Mouse (Mus musculus) midbrain, embryonic 16.5 days (tissue): ENCODE data around the gene Psme1. TPM values are rescaled to one million over a fixed set of nuclear protein-coding genes. Genes with fewer than 3 reads are reported as not detected.
A peak's percentile ranks its signal among the peaks of the same experiment; 100 is the strongest.

ENCODE experiments used
- ATAC-seq: fragments of 200-750 bp; cut with Nextera tagmentation; 2 replicates; pipeline ENCODE4 v1.8.0; 2017; ENCODE audit warnings: moderate TSS enrichment
- H3K27ac ChIP-seq: fragments of 300-500 bp; sonication (generic); 2 replicates; pipeline ENCODE4 v1.5.1; 2014; ENCODE audit warnings: mild to moderate bottlenecking, low read length, mixed read lengths
- H3K27me3 ChIP-seq: fragments of 300-500 bp; sonication (generic); 2 replicates; pipeline ENCODE4 v1.6.1; 2014; ENCODE audit warnings: low read depth, low read length, mixed read lengths; ENCODE audit not compliant: control insufficient read depth, insufficient read depth
- H3K36me3 ChIP-seq: fragments of 300-500 bp; sonication (generic); 2 replicates; pipeline ENCODE4 v1.6.1; 2014; ENCODE audit warnings: mild to moderate bottlenecking, low read length, moderate library complexity, mixed read lengths; ENCODE audit not compliant: control insufficient read depth, insufficient read depth
- H3K4me1 ChIP-seq: fragments of 300-500 bp; sonication (generic); 2 replicates; pipeline ENCODE4 v1.6.1; 2014; ENCODE audit warnings: mild to moderate bottlenecking, low read length, mixed read lengths; ENCODE audit not compliant: control insufficient read depth, insufficient read depth
- H3K4me2 ChIP-seq: fragments of 300-500 bp; sonication (generic); 2 replicates; pipeline ENCODE4 v1.6.1; 2014; ENCODE audit warnings: mild to moderate bottlenecking, low read length, mixed read lengths
- H3K4me3 ChIP-seq: fragments of 300-500 bp; sonication (generic); 2 replicates; pipeline ENCODE4 v1.5.1; 2014; ENCODE audit warnings: low read depth, mild to moderate bottlenecking, low read length, moderate library complexity, mixed read lengths
- H3K9ac ChIP-seq: fragments of 300-500 bp; sonication (generic); 2 replicates; pipeline ENCODE4 v1.6.1; 2014; ENCODE audit warnings: low read depth, low read length, mixed read lengths
- H3K9me3 ChIP-seq: fragments of 300-500 bp; sonication (generic); replicated peaks from 2 replicates; pipeline ENCODE4 v1.6.1; 2014; ENCODE audit warnings: mild to moderate bottlenecking, low read length, mixed read lengths; ENCODE audit not compliant: control insufficient read depth, poor library complexity, severe bottlenecking
- WGBS: fragments of 180-500 bp; shearing (Covaris S2); extraction: QIAGEN DNeasy Blood & Tissue Kit; methylation state at CpG from one replicate; pipeline ENCODE4 v1.1.7; 2014; 5-methylcytosine and 5-hydroxymethylcytosine counted together
- polyA plus RNA-seq: library from polyadenylated mRNA; unstranded; fragments of >200 nt; fragmentation: Nextera tagmentation; extraction: Ambion mirVana; gene quantifications from 2 replicates; pipeline ENCODE4 v1.2.1, GENCODE M21; 2015

Gene Psme1
- polyA plus RNA-seq, 1 experiment from 2014 or later, result 262 TPM

GRCm38 (mm10) chr14:55589771-55590448 lies 12.0 kb downstream of the Psme1 start:
- no peak for ATAC-seq
- Histone ChIP-seq H3K4me3 (peak overlapping the region; percentile 91), H3K9ac (peak overlapping the region; percentile 86), H3K27me3 (no peaks in the 10 kb centered on the region), H3K4me2 (peak overlapping the region; percentile 95), H3K9me3 (no peaks in the 10 kb centered on the region), H3K36me3 (peaks cover 6% of the 10 kb centered on the region; the same call in 1 of the 2 replicates), H3K27ac (peak overlapping the region; percentile 91), H3K4me1 (peaks cover 29% of the 10 kb centered on the region)
- WGBS, result 91% methylated on average over 11 of the region's 11 CpGs

GRCm38 (mm10) chr14:55590748-55591330 lies 12.9 kb downstream of the Psme1 start, which contains the start of gene Psme2:
Gene Psme2, minus strand, starts transcription at chr14:55591113.
- peak; percentile 95 for ATAC-seq
- H3K9ac ChIP-seq, result peak within 1 kb of the TSS; percentile 86
- H3K4me3 ChIP-seq, result peak within 1 kb of the TSS; percentile 91
- H3K27me3 ChIP-seq, result no peaks in the 10 kb centered on the region
- WGBS, result 0% methylated on average over 22 of the region's 22 CpGs
- H3K9me3 ChIP-seq, result no peaks in the 10 kb centered on the region
- peak within 1 kb of the TSS; percentile 91 for H3K27ac ChIP-seq
- H3K36me3 ChIP-seq, result peaks cover 13% of the 10 kb centered on the region
- peak within 1 kb of the TSS; percentile 95 for H3K4me2 ChIP-seq
- H3K4me1 ChIP-seq, result peaks cover 26% of the 10 kb centered on the region

- under 1% methylated on average over 33 of the region's 33 CpGs for WGBS
- Histone ChIP-seq H3K4me2 (peak within 1 kb of the TSS; percentile 95), H3K4me1 (peaks cover 26% of the 10 kb centered on the region), H3K36me3 (peaks cover 18% of the 10 kb centered on the region), H3K27me3 (no peaks in the 10 kb centered on the region), H3K9ac (peak within 1 kb of the TSS; percentile 86), H3K9me3 (no peaks in the 10 kb centered on the region), H3K27ac (peak within 1 kb of the TSS; percentile 91), H3K4me3 (peak within 1 kb of the TSS; percentile 91)
- ATAC-seq, result peak; percentile 94
These were observed 13.5 kb downstream of the Psme1 start, which contains the start of gene Rnf31 for GRCm38 (mm10) chr14:55591331-55591891. Gene Rnf31, plus strand, starts transcription at chr14:55591708.

GRCm38 (mm10) chr14:55592226-55592625 lies 14.3 kb downstream of the Psme1 start:
- Histone ChIP-seq H3K27me3 (no peaks in the 10 kb centered on the region), H3K9ac (peak overlapping the region; percentile 86), H3K4me1 (peaks cover 26% of the 10 kb centered on the region), H3K36me3 (peaks cover 21% of the 10 kb centered on the region), H3K9me3 (no peaks in the 10 kb centered on the region), H3K4me2 (peak overlapping the region; percentile 95), H3K27ac (peak overlapping the region; percentile 91; the same call in 1 of the 2 replicates), H3K4me3 (peak overlapping the region; percentile 91)
- no peak for ATAC-seq
- 7% methylated on average over 16 of the region's 16 CpGs for WGBS

GRCm38 (mm10) chr14:55596036-55596690 lies 18.2 kb downstream of the Psme1 start:
- Histone ChIP-seq H3K27ac (no peak overlapping the region), H3K27me3 (no peaks in the 10 kb centered on the region), H3K9ac (no peak overlapping the region), H3K9me3 (no peaks in the 10 kb centered on the region), H3K36me3 (peaks cover 44% of the 10 kb centered on the region), H3K4me3 (no peak overlapping the region), H3K4me1 (peaks cover 20% of the 10 kb centered on the region), H3K4me2 (no peak overlapping the region)
- no peak for ATAC-seq
- 69% methylated on average over 13 of the region's 13 CpGs for WGBS

DNA sequence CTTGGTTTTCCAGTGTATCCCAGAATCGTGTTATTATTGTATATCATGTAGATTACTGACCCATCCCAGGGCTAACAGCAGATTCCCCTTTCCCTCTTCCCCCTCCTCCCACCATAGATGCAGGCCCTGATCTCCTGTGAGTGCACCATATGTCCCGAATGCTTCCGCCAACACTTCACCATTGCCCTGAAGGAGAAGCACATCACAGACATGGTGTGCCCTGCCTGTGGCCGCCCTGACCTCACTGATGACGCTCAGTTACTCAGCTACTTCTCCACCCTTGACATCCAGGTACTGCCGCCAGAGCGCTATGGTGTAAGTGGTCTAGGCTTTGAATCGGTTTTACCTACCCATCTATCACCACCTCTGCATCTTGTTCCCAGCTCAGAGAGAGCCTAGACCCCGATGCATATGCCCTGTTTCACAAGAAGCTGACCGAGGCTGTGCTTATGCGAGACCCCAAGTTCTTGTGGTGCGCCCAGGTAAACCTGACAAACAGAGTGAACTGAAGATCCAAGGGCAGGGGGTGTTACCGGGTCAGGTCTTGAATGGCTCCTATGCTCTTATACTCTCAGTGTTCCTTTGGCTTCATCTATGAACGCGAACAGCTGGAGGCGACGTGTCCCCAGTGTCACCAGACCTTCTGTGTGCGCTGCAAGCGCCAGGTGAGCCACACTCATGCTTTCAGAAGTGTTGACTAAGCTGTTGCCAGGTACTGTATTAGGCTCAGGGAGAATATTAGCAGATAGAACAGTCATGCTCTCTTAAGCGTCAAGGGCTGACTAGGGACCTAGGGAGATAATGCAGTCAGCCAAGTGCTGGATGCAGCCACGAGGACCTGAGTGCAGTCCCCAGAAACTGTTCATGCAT lies 20.8 kb downstream of the Psme1 start:
- H3K9ac ChIP-seq, result no peak overlapping the region
- ATAC-seq, result no peak
- H3K36me3 ChIP-seq, result peaks cover 59% of the 10 kb centered on the region
- no peaks in the 10 kb centered on the region for H3K9me3 ChIP-seq
- no peaks in the 10 kb centered on the region for H3K27me3 ChIP-seq
- WGBS, result 95% methylated on average over 21 of the region's 21 CpGs
- no peak overlapping the region for H3K4me3 ChIP-seq
- no peak overlapping the region for H3K27ac ChIP-seq
- H3K4me2 ChIP-seq, result no peak overlapping the region
- H3K4me1 ChIP-seq, result peaks cover 5% of the 10 kb centered on the region

GRCm38 (mm10) chr14:55603271-55603632 lies 25.3 kb downstream of the Psme1 start, which contains the start of gene Irf9:
Gene Irf9, plus strand, starts transcription at chr14:55603571.
- Histone ChIP-seq H3K27me3 (no peaks in the 10 kb centered on the region), H3K27ac (peak within 1 kb of the TSS; percentile 28; the same call in 1 of the 2 replicates), H3K9me3 (no peaks in the 10 kb centered on the region), H3K4me1 (peaks cover 7% of the 10 kb centered on the region; the same call in 1 of the 2 replicates), H3K4me2 (peak within 1 kb of the TSS; percentile 50), H3K36me3 (peaks cover 51% of the 10 kb centered on the region), H3K4me3 (peak within 1 kb of the TSS; percentile 28), H3K9ac (peak within 1 kb of the TSS; percentile 41; the same call in 1 of the 2 replicates)
- WGBS, result 93% methylated on average over 7 of the region's 7 CpGs
- ATAC-seq, result no peak; the same call in 1 of the 2 replicates
